Mouse (Mus musculus) left cerebral cortex, postnatal 25 days (tissue): Measurements from ENCODE around the gene Thsd7a. TPM values are rescaled to one million over a fixed set of nuclear protein-coding genes. Genes with fewer than 3 reads are reported as not detected.

Source experiments
- DNase-seq, 2 experiments: peaks; one replicate each; pipeline ENCODE4 v3.0.0; 2022; ENCODE audit warnings: low spot score in 2 of 2, mixed read lengths in 1 of 2
- intact Hi-C: fragments of 180-260 bp; cut with DNase I; formaldehyde crosslinking; loops from one replicate; pipeline ENCODE4 v1.15.1; 2025
- total RNA-seq, 2 experiments: library from RNA; stranded (reverse); gene quantifications; 2 replicates each; pipeline ENCODE4 v1.2.3; 2021

The Thsd7a gene
- total RNA-seq, 2 experiments from 2014 or later: 38.6 to 42.0 TPM

DNA sequence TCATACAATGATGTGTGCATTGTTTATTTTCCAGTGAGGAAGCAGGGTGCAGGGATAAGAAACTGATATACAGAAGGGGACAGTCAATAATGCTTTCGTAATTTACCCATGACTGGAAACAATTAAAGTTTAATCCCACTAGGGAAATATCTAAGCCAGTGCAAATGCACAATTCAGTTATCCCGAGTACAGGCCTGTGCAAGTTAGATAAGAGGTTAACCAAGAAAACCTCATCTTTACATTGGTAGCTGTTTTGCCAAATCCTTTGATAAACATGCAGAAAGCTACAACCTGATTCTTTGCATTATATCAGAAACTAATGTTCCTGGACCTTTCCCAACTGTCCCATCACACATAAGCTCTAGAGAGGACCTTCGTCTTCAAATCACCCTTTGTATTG is 46.3 kb downstream of the Thsd7a start:
- no peak for DNase-seq
- intact Hi-C loops: no loop called here

DNA sequence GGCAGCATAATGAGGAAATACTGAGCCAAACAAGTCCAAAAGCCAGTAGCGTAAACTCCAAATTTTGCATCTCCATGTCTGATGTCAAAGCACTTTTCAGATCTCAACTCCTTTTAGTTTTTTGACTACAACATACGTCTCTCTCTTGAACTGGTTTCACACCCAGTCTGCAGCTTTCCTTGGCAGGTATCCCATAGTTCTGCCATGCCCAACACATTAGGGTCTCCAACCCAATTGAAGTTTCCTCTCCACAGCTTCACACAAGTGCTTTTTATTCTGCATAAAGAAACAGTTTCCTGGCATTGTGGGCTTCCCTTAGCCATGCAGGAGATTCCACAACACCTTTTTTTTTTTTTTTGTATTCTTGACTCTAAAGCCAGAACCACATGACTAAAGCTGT is 50.1 kb downstream of the Thsd7a start:
- intact Hi-C loops: no loop called here
- DNase-seq: no peak

DNA sequence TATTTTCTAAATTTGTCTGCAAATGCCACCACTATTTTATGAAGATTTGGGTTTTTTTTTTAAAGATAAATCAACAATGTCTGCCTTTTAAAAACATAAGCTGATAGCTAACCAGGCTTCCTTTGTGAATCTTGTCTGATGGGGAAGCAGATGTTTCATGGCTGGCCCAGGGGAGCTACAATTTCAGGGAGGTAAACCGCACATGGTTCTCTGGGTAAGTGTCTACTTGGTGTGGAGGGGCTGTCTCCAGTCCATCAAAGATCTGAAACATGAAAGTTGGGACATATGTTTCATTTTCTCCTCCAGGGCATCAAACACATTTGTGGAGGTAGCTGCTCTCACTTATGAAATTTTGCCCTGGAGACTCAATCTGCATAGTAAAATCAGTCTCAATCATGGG is 55.5 kb downstream of the Thsd7a start:
- no peak for DNase-seq
- intact Hi-C loops: no loop called here

DNA sequence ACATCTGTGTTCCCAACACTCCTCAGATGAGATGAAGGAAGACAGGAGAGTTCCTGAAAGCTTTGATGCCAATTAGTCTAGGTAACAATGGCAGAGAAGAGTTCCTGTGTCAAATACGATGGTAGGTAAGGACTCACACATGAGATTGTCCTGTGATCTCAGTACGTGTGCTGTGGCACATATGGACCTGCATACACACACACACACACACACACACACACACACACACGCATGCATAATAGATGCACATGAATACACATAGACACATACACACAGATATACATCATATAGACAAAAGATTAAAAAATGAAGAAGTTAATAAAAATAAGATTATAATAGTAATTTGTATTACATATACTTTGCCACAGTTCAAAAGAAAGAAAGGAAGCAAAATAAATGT is 56.0 kb downstream of the Thsd7a start:
- intact Hi-C loops: no loop called here

DNA sequence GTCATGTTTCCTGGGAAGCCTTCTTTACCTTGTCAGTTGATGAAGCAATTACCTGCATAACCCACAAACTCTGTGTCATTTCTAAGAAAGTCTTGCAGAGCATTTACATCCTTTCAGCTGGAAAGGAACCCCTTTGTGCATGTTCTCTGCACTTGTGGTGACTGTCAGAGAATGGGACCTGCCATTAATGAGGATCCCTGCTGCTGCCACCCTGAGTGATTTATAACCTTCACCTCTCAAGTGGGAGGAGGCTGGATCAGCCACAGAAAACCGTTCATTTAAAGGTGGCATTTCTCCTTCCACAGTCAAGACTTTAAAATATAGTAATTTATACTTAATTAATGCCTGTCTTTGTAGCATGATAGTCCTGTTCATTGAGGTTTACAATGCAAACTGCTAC is 99.6 kb downstream of the Thsd7a start:
- DNase-seq: no peak
- intact Hi-C loops: no loop called here

More for the DNA sequence above, 56.0 kb downstream of the Thsd7a start:
- DNase-seq: no peak

DNA sequence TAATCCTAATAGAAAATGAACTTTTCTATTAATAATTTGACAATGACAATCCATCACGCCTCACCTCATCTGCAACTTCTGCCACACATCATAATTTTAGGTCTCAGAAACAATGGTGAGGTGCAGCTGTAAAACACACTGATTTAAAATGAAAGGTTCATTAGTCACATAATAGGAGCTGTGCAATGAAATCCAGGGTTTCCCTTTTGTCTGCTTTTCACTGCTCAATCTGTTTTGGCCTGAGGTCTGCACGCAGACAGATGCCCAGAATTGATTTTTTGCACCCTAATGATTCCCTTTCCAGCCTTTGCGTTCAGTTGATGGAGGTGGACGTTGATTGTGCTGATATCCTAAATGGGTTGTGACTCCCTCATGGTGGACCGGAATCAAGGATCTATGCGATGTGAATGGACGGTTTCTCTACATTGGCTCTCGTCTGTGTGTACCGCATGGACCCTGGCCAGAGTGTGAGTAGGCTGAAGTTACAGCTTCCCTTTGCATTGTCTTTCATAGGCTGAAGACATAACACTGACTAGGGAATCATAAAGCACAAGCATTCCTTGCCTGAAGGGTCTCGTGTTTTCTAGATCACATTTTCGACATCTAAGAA is 120.5 kb downstream of the Thsd7a start:
- intact Hi-C loops: no loop called here
- DNase-seq: no peak

DNA sequence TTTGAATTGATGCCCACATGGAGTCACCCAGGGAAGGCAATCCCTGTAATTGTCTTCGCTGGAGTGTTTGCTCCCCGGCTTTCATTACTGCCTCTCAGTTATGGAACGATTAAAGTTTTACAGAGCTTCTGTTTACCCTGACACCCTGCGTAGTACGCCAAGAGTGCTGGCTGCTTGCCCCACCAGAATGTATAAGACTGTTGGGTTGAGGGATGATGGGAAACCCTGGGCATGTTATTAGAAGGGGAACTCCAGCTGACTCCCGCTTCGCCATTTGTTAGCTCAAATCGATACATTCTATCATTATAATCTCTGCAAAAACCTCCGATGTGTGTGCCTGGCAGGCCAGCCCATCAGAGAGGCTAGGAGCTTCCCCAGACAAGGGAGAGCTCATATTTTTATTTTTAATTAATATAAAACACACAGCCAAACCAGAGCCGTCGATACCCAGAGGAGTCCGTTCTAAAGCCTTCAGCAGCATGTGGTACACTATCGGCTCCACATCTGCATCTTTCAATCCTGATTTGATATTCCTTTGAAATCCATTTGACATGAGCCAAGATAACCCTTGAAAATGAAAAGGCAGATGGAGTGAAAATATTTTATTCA is 142.5 kb downstream of the Thsd7a start:
- intact Hi-C loops: no loop called here
- DNase-seq: no peak

DNA sequence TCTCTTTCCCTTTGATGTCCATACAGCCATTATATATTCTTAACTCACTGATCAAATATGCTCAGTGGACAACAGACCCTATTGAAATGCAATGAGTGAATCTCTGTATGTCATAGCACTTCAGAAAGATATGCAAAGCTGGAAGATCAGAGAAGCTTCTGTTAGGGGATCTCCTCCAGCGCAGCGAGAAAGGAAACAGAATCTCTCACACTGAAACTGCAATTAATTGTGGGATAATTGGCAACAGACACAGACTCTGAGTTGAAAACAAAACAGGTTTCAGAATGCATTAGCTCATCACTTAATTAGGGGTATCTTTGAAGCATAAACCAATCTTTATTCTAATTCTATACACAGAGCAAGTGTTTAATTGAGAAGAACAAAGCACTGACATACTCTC is 146.3 kb downstream of the Thsd7a start:
- DNase-seq: no peak
- intact Hi-C loops: no loop called here

DNA sequence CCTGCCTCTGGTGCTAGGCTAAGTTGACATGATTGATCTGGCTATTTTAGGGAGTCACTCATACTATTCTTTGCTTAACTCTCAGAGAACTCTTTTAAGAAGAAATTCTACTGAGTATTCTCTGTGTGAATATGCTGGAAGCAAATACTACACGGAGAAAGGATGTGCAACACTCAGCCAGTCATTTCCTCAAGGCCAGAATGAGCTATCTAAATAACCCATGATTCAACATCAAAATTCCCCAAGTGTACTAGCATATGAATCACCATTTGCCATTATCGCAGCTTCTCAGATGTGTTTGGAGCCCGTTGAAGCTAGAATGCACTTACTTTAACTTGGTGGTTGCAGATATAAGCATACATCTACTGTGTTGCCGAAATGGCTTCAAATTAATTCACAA is 147.0 kb downstream of the Thsd7a start:
- intact Hi-C loops: no loop called here
- DNase-seq: peak in 1 of 2 experiments; percentile 6

DNA sequence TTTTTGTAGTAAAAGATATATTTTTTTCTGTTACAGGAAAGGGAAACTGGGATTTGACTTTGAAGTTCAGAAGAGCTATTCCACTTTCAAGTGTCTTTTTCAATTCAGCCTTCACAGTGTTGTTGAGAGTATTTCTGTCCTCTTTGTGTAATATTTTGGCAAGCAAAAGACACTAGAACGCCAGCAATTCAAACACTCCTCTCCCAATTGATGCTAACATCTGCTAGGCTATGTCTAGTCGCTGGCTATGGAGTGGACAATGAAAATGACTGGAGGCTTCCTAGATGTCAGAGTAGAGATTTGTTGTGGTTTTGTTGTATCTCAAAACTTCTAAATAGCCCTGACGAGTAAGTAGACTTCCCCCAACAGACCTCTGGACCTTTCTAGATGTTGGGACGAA is 164.8 kb downstream of the Thsd7a start:
- intact Hi-C loops: loop anchor here (1.0 kb wide), 1 partner anchor 46 kb away; no protein-coding TSS in a partner anchor
- peak in 1 of 2 experiments; percentile 16 for DNase-seq

DNA sequence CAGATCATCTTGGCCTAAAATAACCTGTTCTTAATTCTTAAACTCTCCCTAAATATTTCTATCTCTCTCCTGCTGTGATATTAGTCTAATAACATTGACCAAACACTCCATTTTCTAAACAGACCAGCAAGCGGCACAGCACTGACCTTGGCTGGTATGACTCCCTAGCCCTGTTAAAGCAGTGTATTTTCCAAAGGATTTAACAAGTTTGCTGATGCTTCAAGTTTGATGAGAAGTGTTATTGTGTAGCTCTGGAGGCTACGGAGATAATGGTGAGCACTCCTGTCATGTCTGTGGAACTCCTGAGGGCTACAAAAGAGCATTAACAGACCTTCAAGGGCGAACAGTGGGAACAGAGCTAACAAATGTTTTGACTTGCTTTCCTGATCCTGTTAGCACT is 168.1 kb downstream of the Thsd7a start:
- intact Hi-C loops: no loop called here
- no peak for DNase-seq

DNA sequence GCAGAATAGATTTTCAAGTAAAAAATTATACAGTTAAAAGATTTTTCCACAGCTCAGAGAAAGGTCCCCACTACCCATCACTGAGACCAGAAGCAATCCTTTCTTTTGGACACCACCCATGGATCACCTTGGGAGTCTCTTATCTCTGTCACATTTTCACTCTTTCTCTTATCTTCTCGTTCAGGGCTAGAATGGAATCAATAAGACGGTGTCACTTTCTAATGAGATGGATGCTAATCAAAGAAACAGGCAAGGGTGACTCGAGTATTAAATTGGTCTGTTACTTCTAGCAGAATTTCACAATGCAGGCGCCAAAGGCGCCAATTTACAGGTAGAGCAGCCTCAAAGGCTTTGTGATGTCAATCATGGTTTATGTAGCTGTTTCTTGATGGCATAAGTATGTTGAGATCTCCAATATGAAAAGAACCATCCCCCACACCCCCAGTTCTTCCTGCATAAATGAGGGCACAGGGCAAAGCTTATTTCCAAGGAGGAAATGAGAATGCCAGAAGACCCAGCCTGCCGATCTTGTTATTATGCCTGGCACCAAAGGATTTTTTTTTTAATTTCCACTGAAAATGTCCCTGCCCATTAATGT is 173.5 kb downstream of the Thsd7a start:
- intact Hi-C loops: no loop called here
- no peak for DNase-seq

DNA sequence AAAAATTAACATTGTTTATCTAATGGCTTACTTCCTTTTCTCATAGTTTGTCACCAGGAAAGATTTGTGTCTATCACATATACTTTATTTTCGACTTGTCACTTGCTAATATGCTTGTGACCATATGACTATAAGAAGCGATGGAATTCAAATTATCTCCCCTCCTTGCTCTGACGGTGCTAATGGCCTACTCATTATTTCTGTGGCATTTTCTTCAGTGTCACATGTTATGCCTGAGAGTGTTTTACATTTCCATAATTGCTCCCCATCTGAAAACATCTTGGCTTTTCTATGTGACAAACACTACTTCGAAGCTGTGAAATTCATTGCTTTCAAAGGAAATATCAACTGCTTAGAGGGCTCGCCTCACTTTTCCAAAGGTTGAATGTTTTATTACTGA is 177.0 kb downstream of the Thsd7a start:
- intact Hi-C loops: no loop called here
- no peak for DNase-seq

DNA sequence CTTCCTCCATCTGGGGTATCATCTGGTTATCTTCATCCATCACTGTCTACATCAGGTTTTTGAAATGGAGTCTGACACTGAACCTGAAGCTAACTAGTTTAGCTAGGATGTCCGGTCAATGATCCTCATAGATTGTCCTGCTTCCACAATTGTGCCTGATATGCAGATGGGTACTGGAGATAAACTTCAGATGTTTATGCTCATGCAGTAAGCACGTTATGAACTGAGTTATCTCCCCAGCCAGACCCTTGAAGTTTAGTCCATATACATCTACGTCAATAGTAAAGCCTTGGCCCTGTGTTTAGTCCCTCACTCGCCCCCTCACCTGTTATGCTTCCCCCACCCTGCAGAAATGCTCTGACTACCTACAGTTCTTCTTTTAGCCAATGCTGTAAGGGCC is 184.1 kb downstream of the Thsd7a start:
- intact Hi-C loops: no loop called here
- DNase-seq: no peak

DNA sequence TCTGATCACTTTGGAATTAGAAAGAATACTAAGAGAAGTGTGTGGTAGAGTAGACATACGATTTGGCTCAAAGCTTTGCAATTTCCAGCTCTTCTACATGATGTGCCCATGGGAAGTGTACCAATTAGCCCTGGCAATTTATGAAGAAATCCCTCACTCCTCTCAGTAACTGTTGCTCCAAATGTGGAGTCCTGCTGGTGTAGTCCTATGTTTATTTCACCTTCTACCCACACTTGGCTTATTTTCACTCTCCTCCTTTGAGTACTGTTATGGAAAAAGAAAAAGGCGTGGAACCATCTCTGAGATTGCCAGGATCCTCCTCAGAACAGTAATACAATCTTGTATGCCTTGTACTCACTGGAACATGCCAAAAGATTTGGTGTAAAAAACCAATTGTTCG is 186.9 kb downstream of the Thsd7a start:
- intact Hi-C loops: no loop called here
- peak in 1 of 2 experiments; percentile 35 for DNase-seq

DNA sequence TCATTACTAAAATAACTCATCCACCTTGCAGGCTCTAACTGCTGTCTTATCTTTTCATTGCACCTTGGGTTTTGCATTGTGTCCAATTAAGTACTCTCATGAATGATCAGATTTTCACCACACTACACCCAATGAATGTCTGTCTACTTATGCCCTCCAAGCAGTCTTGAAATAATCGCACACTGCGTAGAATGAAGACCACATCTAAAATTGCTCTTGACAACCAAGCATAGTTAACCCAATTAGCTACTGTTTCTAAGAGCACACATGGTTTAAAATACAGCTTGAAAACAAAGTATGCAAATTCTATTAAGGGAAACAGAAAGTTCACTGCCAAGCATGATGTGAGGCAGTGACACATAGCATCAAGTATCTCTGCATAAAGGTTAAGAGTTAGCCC is 188.7 kb downstream of the Thsd7a start:
- DNase-seq: no peak
- intact Hi-C loops: no loop called here

DNA sequence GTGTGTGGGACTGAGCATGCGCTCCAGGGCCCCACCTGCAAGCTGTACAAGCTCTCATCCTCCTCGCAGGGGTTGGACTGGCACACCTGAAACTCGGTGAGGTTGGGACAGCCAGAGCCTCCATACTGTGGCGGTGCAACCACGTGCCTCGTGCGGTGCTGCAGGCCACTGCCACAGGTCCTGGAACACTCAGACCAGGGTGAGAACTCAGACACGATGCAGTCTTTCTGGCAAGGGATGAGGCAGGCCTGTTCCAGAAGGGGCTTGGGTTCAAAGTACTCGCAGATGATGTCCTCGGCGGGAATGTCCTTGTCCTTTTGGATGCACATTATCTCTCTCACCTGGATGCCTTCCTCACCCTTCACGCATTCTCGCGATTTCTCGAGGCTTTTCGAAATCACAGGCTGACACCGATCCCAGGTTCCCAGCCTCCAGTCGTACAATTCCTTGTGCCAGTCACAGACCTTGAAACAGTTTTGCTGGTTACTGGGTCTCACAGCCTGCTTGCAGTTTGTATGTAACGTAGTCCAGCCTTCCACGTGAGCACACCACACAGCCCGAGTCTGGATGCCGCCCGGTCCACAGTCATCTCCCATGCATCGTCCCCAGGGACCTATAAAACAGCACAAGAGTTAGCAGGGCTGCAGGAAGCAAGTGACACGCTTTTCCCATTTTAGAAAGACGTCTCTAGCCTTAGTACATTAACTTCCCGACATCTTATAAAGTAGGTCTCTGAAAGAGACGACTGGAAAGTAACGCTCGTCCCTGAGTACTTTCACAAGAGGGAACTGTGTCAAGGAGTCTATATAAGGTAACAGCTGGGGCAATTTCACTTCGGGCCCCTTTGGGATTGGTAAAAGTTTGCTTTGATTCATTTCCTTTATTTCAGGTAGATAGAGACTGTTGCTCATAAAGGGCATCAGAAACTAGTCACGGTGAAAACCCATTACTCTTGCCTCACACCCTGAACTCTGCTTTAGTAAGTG is 193.8 kb downstream of the Thsd7a start:
- no peak for DNase-seq
- intact Hi-C loops: no loop called here

DNA sequence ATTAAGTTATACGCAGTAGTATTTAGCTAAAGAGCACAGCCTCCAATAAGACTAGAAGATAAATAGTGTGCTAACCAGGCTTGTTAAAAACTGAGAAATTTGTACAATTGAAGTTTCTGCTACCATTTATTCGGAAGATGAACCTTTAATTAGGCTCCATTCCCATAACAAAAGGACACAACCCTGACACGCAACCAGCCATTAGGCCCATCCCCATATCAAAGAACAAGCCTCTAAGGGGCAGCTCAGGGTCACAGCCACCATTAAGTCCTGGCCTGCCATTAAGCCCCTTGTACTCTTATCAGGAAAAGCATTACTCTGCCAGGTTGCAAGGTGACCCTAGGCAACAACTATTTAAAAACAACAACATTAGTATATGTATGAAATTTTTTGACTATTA is 198.0 kb downstream of the Thsd7a start:
- DNase-seq: no peak
- intact Hi-C loops: no loop called here

DNA sequence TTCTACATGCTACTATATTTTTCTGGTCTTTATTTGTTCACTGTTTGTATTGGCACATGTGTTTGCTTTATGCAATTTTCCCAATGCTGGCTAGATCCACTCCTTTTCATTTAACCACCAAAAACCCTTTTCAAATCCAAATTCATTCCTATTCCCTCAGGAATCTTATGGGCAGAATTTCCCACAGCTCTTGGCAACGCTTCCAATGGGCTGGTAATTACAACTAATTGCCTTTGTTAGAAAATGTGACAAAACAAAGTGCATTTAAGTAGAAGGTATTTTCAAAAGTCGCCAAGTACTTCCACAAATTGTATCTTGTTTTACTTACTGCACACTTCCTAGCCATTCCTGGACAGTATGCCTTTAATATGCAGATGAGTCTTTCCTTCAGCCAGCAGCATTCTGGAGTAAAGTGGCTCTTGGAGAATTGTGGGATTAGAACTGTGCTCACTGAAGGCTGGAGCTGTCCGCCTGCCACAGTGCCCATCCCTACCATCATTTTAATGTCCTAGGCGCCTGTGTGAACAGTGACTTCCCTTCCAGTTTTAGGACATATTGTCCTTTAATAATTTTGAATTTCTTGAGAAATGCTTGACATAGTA is 199.1 kb downstream of the Thsd7a start:
- no peak for DNase-seq
- intact Hi-C loops: no loop called here

DNA sequence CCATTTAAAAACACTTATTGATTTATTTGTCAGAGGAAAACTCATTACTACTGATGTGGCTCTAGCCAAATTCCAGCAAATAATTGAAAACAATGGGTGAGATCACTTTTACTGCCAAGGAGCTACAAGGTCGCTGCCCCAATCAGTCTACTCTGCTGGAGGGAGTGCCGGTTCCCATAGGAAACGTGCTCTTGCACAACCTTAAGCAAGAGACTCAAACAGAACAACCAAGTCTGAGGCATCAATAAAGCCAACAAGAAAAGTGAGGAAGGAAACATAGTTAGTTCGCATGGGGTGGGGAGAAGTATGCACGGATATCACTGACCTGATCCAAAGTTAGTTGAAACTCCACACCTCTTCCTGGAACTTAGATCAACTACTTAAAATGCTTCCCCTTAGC is 205.1 kb downstream of the Thsd7a start:
- no peak for DNase-seq
- intact Hi-C loops: no loop called here
